Mouse (Mus musculus) liver, embryonic 11.5 days (tissue): ENCODE measurements around the gene Arl8b. TPM values are rescaled to one million over a fixed set of nuclear protein-coding genes. Genes with fewer than 3 reads are reported as not detected.

ENCODE experiments used
- ATAC-seq: fragments of 200-750 bp; cut with Nextera tagmentation; replicated peaks from 2 replicates; pipeline ENCODE4 v1.8.0; 2017; ENCODE audit warnings: moderate number of reproducible peaks, mild to moderate bottlenecking, moderate TSS enrichment, moderate library complexity; ENCODE audit not compliant: low FRiP score
- DNase-seq: peaks from one replicate; pipeline ENCODE4 v3.0.0-alpha.2; 2017; ENCODE audit warnings: low spot score
- H3K27ac ChIP-seq: fragments of 300-500 bp; sonication (generic); 2 replicates; pipeline ENCODE4 v1.5.1; 2014; ENCODE audit warnings: mild to moderate bottlenecking, low read depth, low read length, control low read depth
- H3K27me3 ChIP-seq: fragments of 300-500 bp; sonication (generic); replicated peaks from 2 replicates; pipeline ENCODE4 v1.6.1; 2014; ENCODE audit warnings: low read length, mixed read lengths; ENCODE audit not compliant: control insufficient read depth, insufficient read depth
- H3K36me3 ChIP-seq: fragments of 300-500 bp; sonication (generic); 2 replicates; pipeline ENCODE4 v1.6.1; 2014; ENCODE audit warnings: mild to moderate bottlenecking, low read length, moderate library complexity, mixed read lengths; ENCODE audit not compliant: control insufficient read depth, insufficient read depth
- H3K4me1 ChIP-seq: fragments of 300-500 bp; sonication (generic); replicated peaks from 2 replicates; pipeline ENCODE4 v1.6.1; 2014; ENCODE audit warnings: low read length, mixed read lengths; ENCODE audit not compliant: control insufficient read depth, insufficient read depth
- H3K4me2 ChIP-seq: fragments of 300-500 bp; sonication (generic); 2 replicates; pipeline ENCODE4 v1.6.1; 2014; ENCODE audit warnings: mild to moderate bottlenecking, control low read depth, moderate library complexity
- H3K4me3 ChIP-seq: fragments of 300-500 bp; sonication (generic); 2 replicates; pipeline ENCODE4 v1.5.1; 2014; ENCODE audit warnings: low read depth, low read length, control low read depth
- H3K9ac ChIP-seq: fragments of 300-500 bp; sonication (generic); 2 replicates; pipeline ENCODE4 v1.6.1; 2014; ENCODE audit warnings: low read depth, low read length, control low read depth
- H3K9me3 ChIP-seq: fragments of 300-500 bp; sonication (generic); 2 replicates; pipeline ENCODE4 v1.6.1; 2016; ENCODE audit warnings: low read length, inconsistent platforms, mixed read lengths; ENCODE audit not compliant: control insufficient read depth
- WGBS: fragments of 180-500 bp; shearing (Covaris S2); extraction: QIAGEN DNeasy Blood & Tissue Kit; methylation state at CpG from one replicate; pipeline ENCODE4 v1.1.7; 2014; 5-methylcytosine and 5-hydroxymethylcytosine counted together
- polyA plus RNA-seq: library from polyadenylated mRNA; unstranded; fragments of >200 nt; fragmentation: Nextera tagmentation; extraction: Ambion mirVana; gene quantifications from 2 replicates; pipeline ENCODE4 v1.2.1, GENCODE M21; 2014

The Arl8b gene
- polyA plus RNA-seq, 1 experiment from 2014 or later, result 64.1 TPM

GRCm38 (mm10) chr6:108805194-108805593 is 22.3 kb downstream of the Arl8b start:
- H3K4me2 ChIP-seq, result no peak overlapping the region
- H3K9me3 ChIP-seq, result no peaks in the 10 kb centered on the region
- WGBS, result 74% methylated on average over 1 of the region's 1 CpGs
- ATAC-seq, result no peak
- no peaks in the 10 kb centered on the region for H3K36me3 ChIP-seq
- no peak overlapping the region for H3K4me3 ChIP-seq
- H3K27me3 ChIP-seq, result no peaks in the 10 kb centered on the region
- no peak overlapping the region for H3K9ac ChIP-seq
- DNase-seq, result no peak
- no peaks in the 10 kb centered on the region for H3K4me1 ChIP-seq
- H3K27ac ChIP-seq, result no peak overlapping the region

GRCm38 (mm10) chr6:108805871-108806270 is 23.0 kb downstream of the Arl8b start:
- DNase-seq (no peak), ATAC-seq (no peak)
- no peak overlapping the region for H3K9ac ChIP-seq
- 72% methylated on average over 7 of the region's 7 CpGs for WGBS
- H3K4me1 ChIP-seq, result no peaks in the 10 kb centered on the region
- H3K4me3 ChIP-seq, result no peak overlapping the region
- H3K36me3 ChIP-seq, result no peaks in the 10 kb centered on the region
- H3K9me3 ChIP-seq, result no peaks in the 10 kb centered on the region
- H3K27ac ChIP-seq, result no peak overlapping the region
- H3K4me2 ChIP-seq, result no peak overlapping the region
- H3K27me3 ChIP-seq, result no peaks in the 10 kb centered on the region

GRCm38 (mm10) chr6:108807446-108807845 is 24.5 kb downstream of the Arl8b start:
- Histone ChIP-seq H3K4me3 (no peak overlapping the region), H3K9me3 (no peaks in the 10 kb centered on the region), H3K9ac (no peak overlapping the region), H3K36me3 (no peaks in the 10 kb centered on the region), H3K27me3 (no peaks in the 10 kb centered on the region), H3K27ac (no peak overlapping the region), H3K4me2 (no peak overlapping the region), H3K4me1 (no peaks in the 10 kb centered on the region)
- no peak for DNase-seq
- WGBS, result 70% methylated on average over 3 of the region's 3 CpGs
- ATAC-seq, result no peak

- Histone ChIP-seq H3K27me3 (no peaks in the 10 kb centered on the region), H3K9me3 (no peaks in the 10 kb centered on the region), H3K36me3 (no peaks in the 10 kb centered on the region), H3K9ac (no peak overlapping the region), H3K4me3 (no peak overlapping the region), H3K4me1 (no peaks in the 10 kb centered on the region), H3K4me2 (no peak overlapping the region), H3K27ac (no peak overlapping the region)
- 92% methylated on average over 1 of the region's 1 CpGs for WGBS
- no peak for DNase-seq
- ATAC-seq, result no peak
Measured at GRCm38 (mm10) chr6:108808786-108809185, 25.9 kb downstream of the Arl8b start.

- DNase-seq, result no peak
- WGBS, result 74% methylated on average over 10 of the region's 10 CpGs
Measured at GRCm38 (mm10) chr6:108810237-108810636, 27.3 kb downstream of the Arl8b start.

GRCm38 (mm10) chr6:108812134-108812533 is 29.2 kb downstream of the Arl8b start:
- 86% methylated on average over 2 of the region's 2 CpGs for WGBS
- no peaks in the 10 kb centered on the region for H3K27me3 ChIP-seq
- no peaks in the 10 kb centered on the region for H3K9me3 ChIP-seq
- ATAC-seq, result no peak
- no peak overlapping the region for H3K4me3 ChIP-seq
- no peak overlapping the region for H3K27ac ChIP-seq
- H3K9ac ChIP-seq, result no peak overlapping the region
- no peak overlapping the region for H3K4me2 ChIP-seq
- no peaks in the 10 kb centered on the region for H3K4me1 ChIP-seq
- no peaks in the 10 kb centered on the region for H3K36me3 ChIP-seq
- no peak for DNase-seq

More at GRCm38 (mm10) chr6:108810237-108810636, 27.3 kb downstream of the Arl8b start:
- Histone ChIP-seq H3K27me3 (no peaks in the 10 kb centered on the region), H3K4me1 (no peaks in the 10 kb centered on the region), H3K36me3 (no peaks in the 10 kb centered on the region), H3K9ac (no peak overlapping the region), H3K4me2 (no peak overlapping the region), H3K9me3 (no peaks in the 10 kb centered on the region), H3K27ac (no peak overlapping the region), H3K4me3 (no peak overlapping the region)
- ATAC-seq, result no peak

- 78% methylated on average over 4 of the region's 4 CpGs for WGBS
- no peak for DNase-seq
Measured at GRCm38 (mm10) chr6:108817510-108817909, 34.6 kb downstream of the Arl8b start.

GRCm38 (mm10) chr6:108824816-108825545 is 42.1 kb downstream of the Arl8b start:
- WGBS, result 50% methylated on average over 7 of the region's 7 CpGs
- H3K4me3 ChIP-seq, result no peak overlapping the region
- no peak overlapping the region; the same call in 1 of the 2 replicates for H3K4me2 ChIP-seq
- H3K9me3 ChIP-seq, result no peaks in the 10 kb centered on the region
- H3K9ac ChIP-seq, result no peak overlapping the region
- H3K36me3 ChIP-seq, result peaks cover 6% of the 10 kb centered on the region; the same call in 1 of the 2 replicates
- ATAC-seq, result no peak
- no peak overlapping the region for H3K27ac ChIP-seq
- no peaks in the 10 kb centered on the region for H3K27me3 ChIP-seq
- DNase-seq, result no peak
- H3K4me1 ChIP-seq, result peaks cover 5% of the 10 kb centered on the region

More at GRCm38 (mm10) chr6:108817510-108817909, 34.6 kb downstream of the Arl8b start:
- H3K9ac ChIP-seq, result no peak overlapping the region
- no peak overlapping the region for H3K4me2 ChIP-seq
- no peaks in the 10 kb centered on the region for H3K27me3 ChIP-seq
- peaks cover 4% of the 10 kb centered on the region; the same call in 1 of the 2 replicates for H3K36me3 ChIP-seq
- no peaks in the 10 kb centered on the region for H3K9me3 ChIP-seq
- no peaks in the 10 kb centered on the region for H3K4me1 ChIP-seq
- H3K27ac ChIP-seq, result no peak overlapping the region
- ATAC-seq, result no peak
- no peak overlapping the region for H3K4me3 ChIP-seq

- Histone ChIP-seq H3K9ac (no peak overlapping the region), H3K27ac (peak overlapping the region; percentile 1; the same call in 1 of the 2 replicates), H3K27me3 (no peaks in the 10 kb centered on the region), H3K4me2 (no peak overlapping the region), H3K4me1 (peaks cover 8% of the 10 kb centered on the region), H3K9me3 (no peaks in the 10 kb centered on the region), H3K4me3 (no peak overlapping the region), H3K36me3 (peaks cover 6% of the 10 kb centered on the region; the same call in 1 of the 2 replicates)
- 63% methylated on average over 3 of the region's 3 CpGs for WGBS
- ATAC-seq (no peak), DNase-seq (no peak)
Measured at GRCm38 (mm10) chr6:108826070-108826469, 43.2 kb downstream of the Arl8b start.
